Mouse (Mus musculus) kidney, embryonic 16.5 days (tissue): ENCODE results near the gene Sh3pxd2b. TPM values are rescaled to one million over a fixed set of nuclear protein-coding genes. Genes with fewer than 3 reads are reported as not detected.

ENCODE experiments used
- ATAC-seq: fragments of 200-750 bp; cut with Nextera tagmentation; 2 replicates; pipeline ENCODE4 v1.8.0; 2017; ENCODE audit warnings: moderate TSS enrichment; ENCODE audit not compliant: low FRiP score, low TSS enrichment
- H3K27ac ChIP-seq: fragments of 300-500 bp; sonication (generic); 2 replicates; pipeline ENCODE4 v1.5.1; 2014; ENCODE audit warnings: low read length
- H3K27me3 ChIP-seq: fragments of 300-500 bp; sonication (generic); 2 replicates; pipeline ENCODE4 v1.6.1; 2014; ENCODE audit warnings: low read length, control low read depth, mixed read lengths; ENCODE audit not compliant: insufficient read depth
- H3K36me3 ChIP-seq: fragments of 300-500 bp; sonication (generic); 2 replicates; pipeline ENCODE4 v1.6.1; 2014; ENCODE audit warnings: low read length, control low read depth, mixed read lengths; ENCODE audit not compliant: insufficient read depth
- H3K4me1 ChIP-seq: fragments of 300-500 bp; sonication (generic); 2 replicates; pipeline ENCODE4 v1.6.1; 2014; ENCODE audit warnings: low read length, control low read depth, mixed read lengths; ENCODE audit not compliant: insufficient read depth
- H3K4me2 ChIP-seq: fragments of 300-500 bp; sonication (generic); replicated peaks from 2 replicates; pipeline ENCODE4 v1.6.1; 2014; ENCODE audit warnings: low read depth, low read length
- H3K4me3 ChIP-seq: fragments of 300-500 bp; sonication (generic); 2 replicates; pipeline ENCODE4 v1.5.1; 2014; ENCODE audit warnings: mild to moderate bottlenecking, low read length
- H3K9ac ChIP-seq: fragments of 300-500 bp; sonication (generic); replicated peaks from 2 replicates; pipeline ENCODE4 v1.6.1; 2014; ENCODE audit warnings: low read length
- H3K9me3 ChIP-seq: fragments of 300-500 bp; sonication (generic); 2 replicates; pipeline ENCODE4 v1.6.1; 2016; ENCODE audit warnings: low read length, control low read depth
- WGBS: fragments of 180-500 bp; shearing (Covaris S2); extraction: QIAGEN DNeasy Blood & Tissue Kit; methylation state at CpG from one replicate; pipeline ENCODE4 v1.1.7; 2014; 5-methylcytosine and 5-hydroxymethylcytosine counted together
- polyA plus RNA-seq: library from polyadenylated mRNA; unstranded; fragments of >200 nt; fragmentation: Nextera tagmentation; extraction: Ambion mirVana; gene quantifications from 2 replicates; pipeline ENCODE4 v1.2.1, GENCODE M21; 2015

The Sh3pxd2b gene
- polyA plus RNA-seq, 1 experiment from 2014 or later, result 17.7 TPM

DNA sequence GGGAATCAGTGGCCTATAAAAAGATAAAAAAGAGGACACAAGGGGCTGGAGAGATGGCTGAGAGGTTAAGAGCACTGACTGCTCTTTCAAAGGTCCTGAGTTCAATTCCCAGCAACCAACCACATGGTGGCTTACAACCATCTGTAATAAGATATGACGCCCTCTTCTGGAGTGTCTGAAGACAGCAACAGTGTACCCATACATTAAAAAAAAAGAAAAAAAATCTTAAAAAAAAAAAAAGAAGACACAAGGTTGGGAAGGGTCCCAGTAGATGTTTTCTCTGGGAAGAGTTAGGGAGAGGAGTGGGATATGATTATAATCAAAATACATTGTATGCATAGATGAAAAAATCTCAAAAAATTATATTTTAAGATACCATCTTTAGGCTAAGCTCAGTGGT is 97.5 kb downstream of the Sh3pxd2b start:
- 79% methylated on average over 1 of the region's 1 CpGs for WGBS

DNA sequence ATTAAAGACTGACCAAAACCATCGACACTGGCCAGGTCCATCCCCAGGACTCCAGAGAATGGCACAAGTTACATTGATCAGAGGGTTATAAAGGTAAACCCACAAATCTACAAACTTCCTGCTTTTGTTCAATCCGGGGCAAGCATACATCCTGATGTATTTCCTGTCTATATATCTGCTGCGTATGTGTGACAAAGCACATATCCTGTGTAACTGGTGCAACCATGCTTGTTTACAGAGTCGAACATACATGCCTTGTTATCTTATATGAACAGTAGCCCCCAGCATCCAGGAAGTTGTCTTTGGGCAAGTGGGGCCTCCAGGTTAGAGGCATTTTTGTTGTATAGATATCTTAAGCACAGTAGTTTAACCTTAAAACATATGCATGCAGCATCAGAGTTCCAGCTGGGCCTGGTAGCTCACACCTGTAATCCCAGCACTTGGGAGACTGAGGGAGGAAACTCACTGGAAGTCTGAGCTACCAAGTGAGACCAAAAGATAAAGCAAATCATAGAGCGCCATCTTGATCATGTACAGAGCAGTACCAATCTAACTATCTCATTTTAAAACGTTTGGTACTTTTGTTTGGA is 98.1 kb downstream of the Sh3pxd2b start:
- Histone ChIP-seq H3K9ac (no peak overlapping the region), H3K4me2 (no peak overlapping the region), H3K27me3 (no peaks in the 10 kb centered on the region), H3K36me3 (no peaks in the 10 kb centered on the region), H3K4me1 (peaks cover 2% of the 10 kb centered on the region; the same call in 1 of the 2 replicates), H3K9me3 (0 out of 2 replicates have a peak, but pooled peaks cover 4% of the 10 kb centered on the region), H3K4me3 (no peak overlapping the region), H3K27ac (no peak overlapping the region)
- 68% methylated on average over 6 of the region's 6 CpGs for WGBS
- ATAC-seq, result no peak

More for the DNA sequence above, 97.5 kb downstream of the Sh3pxd2b start:
- Histone ChIP-seq H3K4me1 (no peaks in the 10 kb centered on the region), H3K27ac (no peak overlapping the region), H3K4me3 (no peak overlapping the region), H3K36me3 (no peaks in the 10 kb centered on the region), H3K9me3 (0 out of 2 replicates have a peak, but pooled peaks cover 6% of the 10 kb centered on the region), H3K9ac (no peak overlapping the region), H3K4me2 (no peak overlapping the region), H3K27me3 (no peaks in the 10 kb centered on the region)
- no peak for ATAC-seq

DNA sequence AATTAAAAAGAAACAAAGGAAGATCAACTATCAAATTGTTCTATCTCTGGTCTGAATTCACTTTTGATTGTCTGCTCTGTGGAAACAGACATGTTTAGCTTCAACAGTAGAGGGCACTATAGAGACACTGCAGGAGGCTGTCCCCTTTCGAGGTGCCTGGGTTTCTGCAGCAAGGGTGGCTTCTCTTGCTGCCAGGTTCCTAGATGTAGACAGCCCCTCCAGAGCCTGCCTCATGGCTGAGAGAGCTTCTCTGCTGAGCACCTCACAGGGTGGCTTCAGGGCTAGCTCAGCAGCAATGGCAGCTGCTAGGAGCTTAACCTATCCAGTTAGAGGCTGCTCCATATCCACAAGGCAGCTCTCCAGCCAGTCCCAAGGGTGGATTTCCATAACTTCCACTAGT is 102.6 kb downstream of the Sh3pxd2b start:
- Histone ChIP-seq H3K4me3 (no peak overlapping the region), H3K9ac (0 out of 2 replicates have a peak overlapping the region, but pooled peaks have one; percentile 16), H3K4me1 (peaks cover 2% of the 10 kb centered on the region; the same call in 1 of the 2 replicates), H3K4me2 (no peak overlapping the region), H3K36me3 (no peaks in the 10 kb centered on the region), H3K9me3 (no peaks in the 10 kb centered on the region), H3K27ac (no peak overlapping the region), H3K27me3 (no peaks in the 10 kb centered on the region)
- 0% methylated on average over 1 of the region's 1 CpGs for WGBS
- ATAC-seq, result no peak

DNA sequence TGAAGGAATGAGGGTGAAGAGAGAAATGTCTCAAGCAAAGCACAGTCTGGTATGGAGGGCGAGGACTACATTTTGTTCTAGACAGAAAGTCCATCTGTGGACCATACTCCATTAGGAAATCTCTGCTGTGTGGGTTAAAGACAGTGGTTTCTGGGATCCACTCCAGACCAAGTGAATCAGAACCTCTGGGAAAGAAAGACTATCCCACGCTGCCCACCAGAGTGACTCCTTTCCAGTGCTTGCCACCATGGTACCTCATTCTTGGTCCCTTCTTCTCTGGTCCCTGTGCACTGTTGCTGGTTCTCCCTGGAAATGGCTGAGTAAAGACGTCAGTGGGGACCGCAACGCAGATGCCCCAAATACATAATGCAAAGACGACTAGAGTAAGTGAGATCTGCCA is 103.7 kb downstream of the Sh3pxd2b start:
- Histone ChIP-seq H3K4me3 (no peak overlapping the region), H3K9me3 (no peaks in the 10 kb centered on the region), H3K27ac (no peak overlapping the region), H3K27me3 (no peaks in the 10 kb centered on the region), H3K9ac (no peak overlapping the region), H3K36me3 (no peaks in the 10 kb centered on the region), H3K4me2 (no peak overlapping the region), H3K4me1 (peaks cover 5% of the 10 kb centered on the region)
- ATAC-seq, result no peak
- 92% methylated on average over 6 of the region's 6 CpGs for WGBS

DNA sequence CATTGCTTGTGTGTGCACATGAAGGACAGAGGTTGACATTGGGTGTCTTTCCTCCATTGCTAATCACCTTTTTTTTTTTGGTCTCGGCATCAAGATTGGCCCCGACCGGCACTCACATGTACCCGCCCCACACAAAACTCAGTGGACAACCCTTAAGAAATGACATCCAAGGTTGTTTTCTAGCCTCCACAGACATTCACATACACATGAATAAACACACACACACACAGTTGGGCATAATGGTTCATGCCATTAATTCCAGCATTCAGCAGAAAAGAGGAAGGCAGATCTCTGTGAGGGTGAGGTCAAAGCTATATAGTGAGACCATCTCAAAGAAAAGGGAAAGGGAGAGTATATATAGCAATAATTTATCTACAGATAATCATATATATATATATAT is 105.1 kb downstream of the Sh3pxd2b start:
- ATAC-seq, result no peak

DNA sequence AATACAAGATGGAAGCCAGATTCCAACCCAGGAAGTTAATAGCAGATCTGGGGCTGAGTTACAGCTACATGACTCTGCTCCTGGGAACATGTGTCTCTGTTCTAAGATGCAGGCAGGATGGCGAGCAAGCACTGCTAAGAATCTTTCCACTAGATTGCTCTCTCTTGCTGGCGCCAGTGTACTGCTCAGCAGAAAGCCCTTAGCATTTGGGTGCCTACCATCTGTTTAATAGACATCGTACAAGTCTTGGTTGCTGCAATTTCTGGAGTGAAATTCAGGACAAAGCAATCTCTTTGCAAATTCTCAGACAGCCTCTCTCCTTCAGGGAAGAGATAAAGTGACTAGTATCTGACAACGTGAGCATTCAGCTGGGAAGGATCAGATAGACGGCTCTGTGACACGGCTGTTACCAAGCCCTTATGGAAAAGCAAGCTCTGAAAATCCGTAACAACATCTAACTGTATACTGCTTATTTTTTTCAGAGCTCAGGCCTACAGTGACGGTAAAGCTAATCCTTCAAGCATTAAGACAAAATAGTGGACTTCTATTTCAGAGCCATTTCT is 105.8 kb downstream of the Sh3pxd2b start:
- WGBS, result 51% methylated on average over 8 of the region's 8 CpGs
- H3K4me1 ChIP-seq, result peaks cover 11% of the 10 kb centered on the region
- no peak for ATAC-seq
- no peaks in the 10 kb centered on the region for H3K27me3 ChIP-seq
- H3K27ac ChIP-seq, result 0 out of 2 replicates have a peak overlapping the region, but pooled peaks have one; percentile 13
- H3K9ac ChIP-seq, result no peak overlapping the region
- no peaks in the 10 kb centered on the region for H3K36me3 ChIP-seq
- no peak overlapping the region for H3K4me3 ChIP-seq
- no peak overlapping the region for H3K4me2 ChIP-seq
- H3K9me3 ChIP-seq, result no peaks in the 10 kb centered on the region

More for the DNA sequence above, 105.1 kb downstream of the Sh3pxd2b start:
- 94% methylated on average over 4 of the region's 4 CpGs for WGBS
- Histone ChIP-seq H3K9me3 (no peaks in the 10 kb centered on the region), H3K4me1 (peaks cover 11% of the 10 kb centered on the region), H3K27me3 (no peaks in the 10 kb centered on the region), H3K27ac (no peak overlapping the region), H3K4me3 (no peak overlapping the region), H3K9ac (no peak overlapping the region), H3K36me3 (no peaks in the 10 kb centered on the region), H3K4me2 (no peak overlapping the region)

DNA sequence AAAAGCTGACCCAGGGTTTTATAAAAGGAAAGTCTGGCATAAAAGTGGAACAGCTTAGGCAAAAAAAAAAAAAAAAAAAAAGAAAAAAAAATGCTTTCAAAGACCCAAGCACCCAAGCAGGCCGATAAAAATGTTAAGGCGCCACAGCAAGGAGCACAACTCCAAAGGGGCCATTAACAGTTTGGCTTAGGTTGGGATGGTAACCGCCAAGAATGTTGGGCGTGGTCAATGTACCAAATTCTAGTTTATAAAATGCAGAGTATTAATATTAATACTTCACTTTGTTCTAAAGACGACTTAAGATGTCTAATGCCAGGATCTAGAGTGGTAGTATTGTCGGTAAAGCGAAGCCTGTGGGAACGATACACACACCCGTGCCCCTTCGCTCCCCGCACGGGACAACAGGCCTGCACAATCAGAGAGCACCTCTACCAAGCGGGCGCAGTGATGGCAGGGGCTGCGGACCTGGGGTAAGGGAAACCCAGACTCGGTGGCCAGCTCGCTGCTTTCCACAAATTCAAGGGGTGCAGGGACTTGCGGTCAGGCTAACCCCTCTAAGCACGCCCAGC is 106.7 kb downstream of the Sh3pxd2b start:
- peak overlapping the region; percentile 98 for H3K4me2 ChIP-seq
- H3K4me3 ChIP-seq, result peak overlapping the region; percentile 95
- peak overlapping the region; percentile 98 for H3K9ac ChIP-seq
- H3K9me3 ChIP-seq, result no peaks in the 10 kb centered on the region
- peak overlapping the region; percentile 98 for H3K27ac ChIP-seq
- H3K4me1 ChIP-seq, result peaks cover 11% of the 10 kb centered on the region
- no peaks in the 10 kb centered on the region for H3K36me3 ChIP-seq
- ATAC-seq, result no peak; the same call in 1 of the 2 replicates
- WGBS, result 4% methylated on average over 19 of the region's 19 CpGs
- H3K27me3 ChIP-seq, result no peaks in the 10 kb centered on the region

DNA sequence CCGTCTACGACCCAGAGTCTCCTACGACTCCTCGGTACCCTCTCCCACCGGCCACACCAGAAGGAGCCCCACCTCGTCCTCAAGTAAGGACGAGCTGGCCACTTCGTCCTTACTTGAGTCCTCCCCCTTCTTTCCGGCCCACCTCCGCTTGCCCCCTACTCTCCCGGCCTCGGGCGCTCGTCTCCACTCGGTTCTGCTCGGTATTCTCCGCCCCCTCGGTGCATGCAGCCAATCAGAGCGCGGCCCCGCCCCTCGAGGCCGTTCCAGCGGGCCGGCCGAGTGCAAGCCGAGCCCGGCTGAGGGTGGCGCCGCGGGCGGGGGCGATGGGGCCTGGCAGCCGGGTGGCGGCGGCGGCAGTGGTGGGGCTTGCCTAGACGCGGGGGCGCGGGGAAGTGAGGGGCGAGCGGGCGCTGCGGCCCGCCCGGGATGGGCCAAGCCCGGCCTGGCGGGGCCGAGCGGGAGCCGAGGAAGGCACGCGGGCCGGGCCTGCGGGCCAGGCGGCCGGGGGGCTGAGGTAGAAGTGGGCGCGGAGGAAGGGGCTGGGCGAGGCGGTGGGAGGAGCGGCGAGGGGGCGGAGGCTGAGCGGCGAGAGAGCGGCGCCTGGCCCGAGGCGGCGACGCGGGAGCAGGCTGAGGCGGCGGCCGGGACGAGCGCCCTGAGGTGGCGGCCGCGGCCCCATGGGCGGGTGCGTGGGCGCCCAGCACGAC is 107.3 kb downstream of the Sh3pxd2b start, which contains the start of gene Ubtd2:
Gene Ubtd2, plus strand, starts transcription at position 571 of the 707 bp plus-strand sequence.
- peak; percentile 98 for ATAC-seq
- no peaks in the 10 kb centered on the region for H3K9me3 ChIP-seq
- H3K27ac ChIP-seq, result peak within 1 kb of the TSS; percentile 98
- no peaks in the 10 kb centered on the region for H3K36me3 ChIP-seq
- peak within 1 kb of the TSS; percentile 98 for H3K4me2 ChIP-seq
- H3K4me1 ChIP-seq, result peaks cover 11% of the 10 kb centered on the region
- H3K4me3 ChIP-seq, result peak within 1 kb of the TSS; percentile 95
- H3K27me3 ChIP-seq, result no peaks in the 10 kb centered on the region
- under 1% methylated on average over 71 of the region's 86 CpGs for WGBS
- H3K9ac ChIP-seq, result peak within 1 kb of the TSS; percentile 98

DNA sequence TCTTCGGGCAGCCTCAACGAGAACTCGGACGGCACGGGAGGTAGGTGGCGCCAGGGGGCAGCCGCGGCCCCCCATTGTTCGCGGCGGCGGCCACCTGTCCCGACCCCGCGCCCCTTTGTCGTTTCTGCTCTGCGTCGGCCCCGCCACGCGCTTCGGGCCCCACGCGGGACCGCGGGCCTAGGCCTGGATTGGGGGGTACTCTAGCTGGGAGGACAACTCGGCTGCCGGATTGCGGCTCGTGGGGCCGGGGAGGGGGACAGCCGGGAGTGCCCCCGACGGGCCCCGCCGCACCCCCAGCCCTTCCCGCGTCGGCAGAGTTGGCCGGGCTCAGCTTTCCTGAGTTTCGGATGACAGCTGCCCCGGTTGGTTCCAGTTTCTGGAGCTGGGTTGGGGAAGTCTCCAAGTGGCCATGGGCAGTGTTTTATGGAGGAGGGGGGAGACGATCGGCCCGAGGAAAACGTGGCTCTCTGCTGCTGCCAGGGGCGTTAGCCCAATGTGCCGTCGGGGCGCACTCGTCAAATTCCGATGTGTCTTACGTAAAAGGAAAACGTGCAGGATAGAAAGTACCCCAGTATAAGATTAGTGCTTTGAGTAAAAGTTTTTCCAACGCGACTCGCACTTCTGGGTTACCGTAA is 108.0 kb downstream of the Sh3pxd2b start:
- Histone ChIP-seq H3K4me1 (peaks cover 9% of the 10 kb centered on the region), H3K4me3 (peak overlapping the region; percentile 95), H3K9me3 (no peaks in the 10 kb centered on the region), H3K27ac (peak overlapping the region; percentile 98), H3K36me3 (no peaks in the 10 kb centered on the region), H3K4me2 (peak overlapping the region; percentile 98), H3K9ac (peak overlapping the region; percentile 98), H3K27me3 (no peaks in the 10 kb centered on the region)
- peak; percentile 56 for ATAC-seq
- under 1% methylated on average over 58 of the region's 58 CpGs for WGBS
